Mouse (Mus musculus) midbrain, embryonic 16.5 days (tissue): Measurements from ENCODE around the gene Zfand6. TPM values are rescaled to one million over a fixed set of nuclear protein-coding genes. Genes with fewer than 3 reads are reported as not detected.

Experiments
- polyA plus RNA-seq: library from polyadenylated mRNA; unstranded; fragments of >200 nt; fragmentation: Nextera tagmentation; extraction: Ambion mirVana; gene quantifications from 2 replicates; pipeline ENCODE4 v1.2.1, GENCODE M21; 2015

Zfand6 gene
- polyA plus RNA-seq, 1 experiment from 2014 or later: 169 TPM

Other genes starting within 250 kb of the Zfand6 start
- 0.98 and 1.4 TPM in 2 replicates for gene Gm2115, start 161.0 kb downstream of the Zfand6 start, polyA plus RNA-seq
- gene Fah, start 83.2 kb downstream of the Zfand6 start, polyA plus RNA-seq: 11.9 and 13.6 TPM in 2 replicates
- not detected in 2 replicates for gene Olfr291, start 163.6 kb upstream of the Zfand6 start, polyA plus RNA-seq